Mouse (Mus musculus) cerebellum, postnatal 36 days (tissue): ENCODE data around the gene Rasgef1b.

ENCODE experiments used
- DNase-seq, 2 experiments: peaks; one replicate each; pipeline ENCODE4 v3.0.0; 2021 to 2022; ENCODE audit warnings: mixed read lengths in 2 of 2

Rasgef1b gene

GRCm38 (mm10) chr5:99728649-99729212 lies at the start of gene Rasgef1b:
Rasgef1b (minus strand) TSS chr5:99729065.
- DNase-seq: peak; percentile 68 to 76

- peak; percentile 65 to 68 for DNase-seq
Observed at GRCm38 (mm10) chr5:99775342-99775741, 46.5 kb upstream of the Rasgef1b start.

GRCm38 (mm10) chr5:99773265-99773664 lies 44.4 kb upstream of the Rasgef1b start:
- no peak for DNase-seq

GRCm38 (mm10) chr5:99764246-99764645 lies 35.4 kb upstream of the Rasgef1b start:
- DNase-seq: no peak

GRCm38 (mm10) chr5:99758859-99759258 lies 30.0 kb upstream of the Rasgef1b start:
- no peak for DNase-seq

- peak in 1 of 2 experiments; percentile 25 for DNase-seq
Observed at GRCm38 (mm10) chr5:99753843-99754242, 25.0 kb upstream of the Rasgef1b start.

GRCm38 (mm10) chr5:99753368-99753767 lies 24.5 kb upstream of the Rasgef1b start:
- no peak for DNase-seq

GRCm38 (mm10) chr5:99752670-99753231 lies 23.9 kb upstream of the Rasgef1b start:
- DNase-seq: no peak

GRCm38 (mm10) chr5:99748417-99748816 lies 19.6 kb upstream of the Rasgef1b start:
- DNase-seq: no peak

- no peak for DNase-seq
Observed at GRCm38 (mm10) chr5:99746087-99746486, 17.2 kb upstream of the Rasgef1b start.

- no peak for DNase-seq
Observed at GRCm38 (mm10) chr5:99742874-99743273, 14.0 kb upstream of the Rasgef1b start.

- DNase-seq: no peak
Observed at GRCm38 (mm10) chr5:99742056-99742455, 13.2 kb upstream of the Rasgef1b start.

GRCm38 (mm10) chr5:99737937-99738727 lies 9.3 kb upstream of the Rasgef1b start:
- no peak for DNase-seq

- no peak for DNase-seq
Observed at GRCm38 (mm10) chr5:99729931-99730330, 1.1 kb upstream of the Rasgef1b start.

- peak; percentile 30 to 45 for DNase-seq
Observed at GRCm38 (mm10) chr5:99729361-99729882, 557 bp upstream of the Rasgef1b start.

GRCm38 (mm10) chr5:99728027-99728451 lies 826 bp downstream of the Rasgef1b start:
- DNase-seq: peak in 1 of 2 experiments; percentile 14

GRCm38 (mm10) chr5:99723941-99724340 lies 4.9 kb downstream of the Rasgef1b start:
- DNase-seq: no peak

GRCm38 (mm10) chr5:99722310-99722709 lies 6.6 kb downstream of the Rasgef1b start:
- DNase-seq: no peak

GRCm38 (mm10) chr5:99720554-99720953 lies 8.3 kb downstream of the Rasgef1b start:
- DNase-seq: no peak

GRCm38 (mm10) chr5:99717917-99718316 lies 10.9 kb downstream of the Rasgef1b start:
- DNase-seq: no peak

GRCm38 (mm10) chr5:99715281-99715744 lies 13.6 kb downstream of the Rasgef1b start:
- DNase-seq: peak; percentile 59 to 70

- no peak for DNase-seq
Observed at GRCm38 (mm10) chr5:99711947-99712346, 16.9 kb downstream of the Rasgef1b start.

GRCm38 (mm10) chr5:99708706-99709105 lies 20.2 kb downstream of the Rasgef1b start:
- peak in 1 of 2 experiments; percentile 46 for DNase-seq

- no peak for DNase-seq
Observed at GRCm38 (mm10) chr5:99707261-99707660, 21.6 kb downstream of the Rasgef1b start.
